Mouse (Mus musculus) liver (tissue): ENCODE measurements around the gene Smpd2.
A peak's percentile ranks its signal among the peaks of the same experiment; 100 is the strongest.

Source experiments
- DNase-seq: peaks from one replicate; pipeline ENCODE4 v3.0.0-alpha.2; 2020; ENCODE audit warnings: mixed read lengths

Gene Smpd2

DNA sequence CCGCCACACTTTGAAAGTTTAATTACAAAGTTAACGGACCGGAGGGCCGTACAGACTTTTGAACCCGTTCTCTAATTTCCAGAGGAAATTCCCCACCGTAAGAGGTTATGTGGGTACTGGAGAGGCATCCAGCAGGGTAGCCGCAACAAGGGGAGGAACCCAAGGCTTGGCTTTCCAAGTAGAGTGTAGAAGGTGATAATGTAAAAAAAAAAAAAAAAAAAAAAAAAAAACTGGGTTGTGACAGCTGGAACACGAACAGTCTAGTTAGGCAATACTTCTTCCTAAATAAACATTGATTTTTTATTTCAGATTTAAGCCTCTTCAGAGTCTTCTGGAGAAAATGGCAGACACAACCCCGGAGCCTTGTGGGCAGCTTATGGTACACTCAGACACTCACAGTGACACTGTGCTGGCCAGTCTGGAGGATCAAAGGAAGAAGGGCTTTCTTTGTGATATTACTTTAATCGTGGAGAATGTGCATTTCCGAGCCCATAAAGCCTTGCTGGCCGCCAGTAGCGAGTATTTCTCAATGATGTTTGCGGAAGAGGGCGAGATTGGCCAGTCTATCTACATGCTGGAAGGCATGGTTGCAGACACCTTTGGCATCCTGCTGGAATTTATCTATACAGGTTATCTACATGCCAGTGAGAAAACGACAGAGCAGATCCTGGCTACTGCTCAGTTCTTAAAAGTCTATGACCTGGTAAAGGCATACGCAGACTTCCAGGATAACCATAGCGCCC lies 39.2 kb downstream of the Smpd2 start:
- no peak for DNase-seq

DNA sequence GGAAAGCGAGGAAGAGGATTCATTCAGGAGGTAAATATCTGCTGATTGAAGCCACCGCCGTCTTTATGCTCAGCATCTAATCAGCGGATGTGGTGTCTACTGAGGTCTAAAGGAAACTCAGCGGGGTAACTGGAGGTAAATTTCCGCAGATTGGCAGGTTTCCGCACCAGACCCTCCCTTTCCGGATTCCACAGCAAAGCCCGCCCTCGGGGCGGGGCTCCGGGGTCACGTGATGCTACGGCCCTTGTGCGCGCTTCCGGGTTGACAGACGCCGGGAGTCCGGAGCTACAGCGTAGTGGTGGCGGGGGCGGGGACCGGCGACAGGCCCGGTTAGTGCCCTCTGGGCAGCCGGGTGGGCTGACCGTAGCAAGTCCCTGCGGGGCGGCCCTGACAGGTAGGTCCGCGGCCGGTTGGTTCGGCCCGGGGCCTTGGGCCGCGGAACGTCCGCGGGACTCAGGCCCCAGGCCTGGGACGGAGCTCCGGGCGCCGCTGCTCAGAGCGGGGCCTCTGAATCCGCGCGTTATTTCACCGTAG lies 40.0 kb downstream of the Smpd2 start, which contains the start of gene Zbtb24:
Gene Zbtb24, plus strand, starts transcription at position 247 of the 534 bp plus-strand sequence.
- DNase-seq: peak; percentile 97

GRCm38 (mm10) chr10:41449684-41450083 lies 40.5 kb downstream of the Smpd2 start:
- no peak for DNase-seq

DNA sequence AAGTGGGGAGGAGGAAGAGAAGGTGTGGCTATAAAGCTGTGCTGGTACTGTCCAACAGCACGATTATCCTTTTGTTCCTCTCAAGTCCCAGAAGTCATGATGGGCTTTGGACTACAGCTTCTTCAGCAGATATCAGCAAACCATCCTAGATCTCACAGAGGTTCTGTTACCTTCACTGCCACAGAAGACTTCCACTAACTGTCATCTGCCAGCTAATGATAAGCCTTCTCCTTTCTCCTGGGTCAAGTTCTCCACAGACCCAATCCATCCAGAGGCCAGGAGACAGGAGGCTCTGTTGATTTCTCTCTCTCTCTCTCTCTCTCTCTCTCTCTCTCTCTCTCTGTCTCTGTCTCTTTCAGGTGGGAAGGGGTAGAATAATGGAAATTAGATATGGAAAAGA lies 42.0 kb downstream of the Smpd2 start:
- DNase-seq: no peak
